Mouse (Mus musculus) neural tube, embryonic 11.5 days (tissue): ENCODE results near the gene Clstn3. TPM values are rescaled to one million over a fixed set of nuclear protein-coding genes. Genes with fewer than 3 reads are reported as not detected.
"Not testable (repeated sequence)": the region's sequence is repeated elsewhere in the genome, so short reads cannot be mapped to it uniquely, and the experiment has no call there.

ENCODE experiments used
- ATAC-seq: fragments of 200-750 bp; cut with Nextera tagmentation; 2 replicates; pipeline ENCODE4 v1.8.0; 2017; ENCODE audit warnings: moderate number of reproducible peaks, mild to moderate bottlenecking, moderate TSS enrichment, moderate library complexity; ENCODE audit not compliant: insufficient read depth, low FRiP score, low TSS enrichment
- DNase-seq: peaks from one replicate; pipeline ENCODE4 v3.0.0-alpha.2; 2015; ENCODE audit warnings: low spot score
- H3K27ac ChIP-seq: fragments of 300-500 bp; sonication (generic); 2 replicates; pipeline ENCODE4 v1.5.1; 2014; ENCODE audit warnings: low read depth, mild to moderate bottlenecking, low read length
- H3K27me3 ChIP-seq: fragments of 300-500 bp; sonication (generic); 2 replicates; pipeline ENCODE4 v1.6.1; 2014; ENCODE audit warnings: mild to moderate bottlenecking, low read length, mixed read lengths; ENCODE audit not compliant: control insufficient read depth, insufficient read depth
- H3K36me3 ChIP-seq: fragments of 300-500 bp; sonication (generic); 2 replicates; pipeline ENCODE4 v1.6.1; 2014; ENCODE audit warnings: mild to moderate bottlenecking, low read length, moderate library complexity, mixed read lengths; ENCODE audit not compliant: control insufficient read depth, insufficient read depth
- H3K4me1 ChIP-seq: fragments of 300-500 bp; sonication (generic); 2 replicates; pipeline ENCODE4 v1.6.1; 2014; ENCODE audit warnings: low read length, mixed read lengths; ENCODE audit not compliant: control insufficient read depth, insufficient read depth
- H3K4me2 ChIP-seq: fragments of 300-500 bp; sonication (generic); 2 replicates; pipeline ENCODE4 v1.6.1; 2014; ENCODE audit warnings: low read depth, mild to moderate bottlenecking, moderate library complexity
- H3K4me3 ChIP-seq: fragments of 300-500 bp; sonication (generic); 2 replicates; pipeline ENCODE4 v1.5.1; 2014; ENCODE audit warnings: low read depth, low read length
- H3K9ac ChIP-seq: fragments of 300-500 bp; sonication (generic); 2 replicates; pipeline ENCODE4 v1.6.1; 2014; ENCODE audit warnings: mild to moderate bottlenecking, low read length
- H3K9me3 ChIP-seq: fragments of 300-500 bp; sonication (generic); 2 replicates; pipeline ENCODE4 v1.6.1; 2016; ENCODE audit warnings: low read length; ENCODE audit not compliant: control insufficient read depth
- WGBS: fragments of 180-500 bp; shearing (Covaris S2); extraction: QIAGEN DNeasy Blood & Tissue Kit; methylation state at CpG from one replicate; pipeline ENCODE4 v1.1.7; 2014; 5-methylcytosine and 5-hydroxymethylcytosine counted together
- polyA plus RNA-seq: library from polyadenylated mRNA; unstranded; fragments of >200 nt; fragmentation: Nextera tagmentation; extraction: Ambion mirVana; gene quantifications from 2 replicates; pipeline ENCODE4 v1.2.1, GENCODE M21; 2014

The Clstn3 gene
- polyA plus RNA-seq, 1 experiment from 2014 or later = 17.2 TPM

DNA sequence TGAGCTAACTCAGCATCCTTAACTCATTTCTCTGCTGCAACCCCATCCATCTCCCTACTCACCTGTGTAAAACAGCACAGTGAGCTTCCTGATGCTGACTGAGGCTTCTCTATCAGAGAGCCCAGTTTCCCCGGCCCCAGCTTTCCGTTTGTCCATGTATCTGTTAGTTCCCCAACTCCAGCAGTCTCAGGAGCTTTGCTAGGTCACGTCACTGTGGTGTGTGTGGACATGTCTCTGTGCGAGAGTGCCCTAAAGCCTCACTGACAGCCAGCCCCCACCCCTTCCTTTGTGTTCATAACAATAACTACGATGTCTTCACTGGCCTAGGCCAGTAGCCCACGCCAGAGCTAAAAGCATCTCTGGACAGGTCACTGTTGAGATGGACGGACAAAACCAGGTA, 11.6 kb upstream of the Clstn3 start:
- 78% methylated on average over 7 of the region's 7 CpGs for WGBS
- no peak for DNase-seq
- Histone ChIP-seq H3K9me3 (no peaks in the 10 kb centered on the region), H3K4me1 (no peaks in the 10 kb centered on the region), H3K9ac (no peak overlapping the region), H3K27ac (no peak overlapping the region), H3K27me3 (no peaks in the 10 kb centered on the region), H3K4me2 (no peak overlapping the region), H3K36me3 (no peaks in the 10 kb centered on the region), H3K4me3 (no peak overlapping the region)
- ATAC-seq = no peak

DNA sequence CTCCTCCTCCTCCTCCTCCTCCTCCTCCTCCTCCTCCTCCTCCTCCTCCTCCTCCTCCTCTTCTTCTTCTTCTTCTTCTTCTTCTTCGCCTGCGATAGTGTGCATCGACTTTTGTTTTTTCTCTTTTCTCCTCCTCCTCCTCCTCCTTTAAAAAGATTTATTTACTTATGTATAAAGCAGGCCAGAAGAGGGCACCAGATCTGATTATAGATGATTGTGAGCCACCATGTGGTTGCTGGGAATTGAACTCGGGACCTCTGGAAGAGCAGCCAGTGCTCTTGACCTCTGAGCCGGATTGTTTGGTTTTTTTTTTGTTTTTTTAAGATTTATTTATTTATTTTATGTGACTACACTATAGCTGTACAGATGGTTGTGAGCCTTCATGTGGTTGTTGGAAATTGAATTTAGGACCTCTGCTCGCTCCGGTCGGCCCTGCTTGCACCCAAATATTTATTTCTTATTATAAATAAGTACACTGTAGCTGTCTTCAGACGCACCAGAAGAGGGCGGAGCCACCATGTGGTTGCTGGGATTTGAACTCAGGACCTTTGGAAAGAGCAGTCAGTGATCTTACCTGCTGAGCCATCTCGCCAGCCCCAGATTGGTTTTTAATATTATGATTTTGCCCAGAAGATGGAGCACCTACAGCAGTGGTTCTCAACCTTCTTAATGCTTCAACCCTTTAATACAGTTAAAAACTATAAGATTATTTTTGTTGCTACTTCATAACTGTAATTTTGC, 10.9 kb upstream of the Clstn3 start:
- not testable (repeated sequence) for H3K27ac ChIP-seq, H3K36me3 ChIP-seq
- 93% methylated on average over 8 of the region's 11 CpGs for WGBS

DNA sequence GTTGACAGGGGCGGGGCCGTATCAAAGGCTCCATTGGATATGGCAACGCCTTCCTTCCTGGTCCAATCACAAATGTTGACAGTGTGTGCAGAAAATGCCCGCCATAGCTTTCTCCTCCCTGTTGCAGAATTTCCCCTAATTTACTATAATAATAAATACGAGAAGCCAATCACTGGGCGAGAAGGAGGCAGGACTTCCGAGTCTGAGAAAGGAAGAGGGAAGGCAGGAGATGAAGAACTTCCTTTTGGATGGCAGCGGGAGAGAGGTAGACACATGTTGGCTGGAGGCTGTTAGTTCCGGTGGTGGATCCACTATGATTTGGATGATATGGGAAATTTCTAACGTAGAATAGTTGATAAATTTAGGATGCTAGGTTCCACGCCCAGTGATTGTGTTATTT, 10.0 kb upstream of the Clstn3 start:
- no peak for ATAC-seq
- 90% methylated on average over 11 of the region's 11 CpGs for WGBS
- Histone ChIP-seq H3K36me3 (no peaks in the 10 kb centered on the region), H3K4me3 (no peak overlapping the region), H3K9ac (no peak overlapping the region), H3K27ac (no peak overlapping the region), H3K4me2 (no peak overlapping the region), H3K4me1 (no peaks in the 10 kb centered on the region), H3K27me3 (no peaks in the 10 kb centered on the region), H3K9me3 (no peaks in the 10 kb centered on the region)
- no peak for DNase-seq

More for the DNA sequence above, 10.9 kb upstream of the Clstn3 start:
- H3K4me2 ChIP-seq, H3K4me1 ChIP-seq, H3K9ac ChIP-seq, H3K27me3 ChIP-seq, ATAC-seq, H3K9me3 ChIP-seq, DNase-seq, H3K4me3 ChIP-seq: not testable (repeated sequence)

DNA sequence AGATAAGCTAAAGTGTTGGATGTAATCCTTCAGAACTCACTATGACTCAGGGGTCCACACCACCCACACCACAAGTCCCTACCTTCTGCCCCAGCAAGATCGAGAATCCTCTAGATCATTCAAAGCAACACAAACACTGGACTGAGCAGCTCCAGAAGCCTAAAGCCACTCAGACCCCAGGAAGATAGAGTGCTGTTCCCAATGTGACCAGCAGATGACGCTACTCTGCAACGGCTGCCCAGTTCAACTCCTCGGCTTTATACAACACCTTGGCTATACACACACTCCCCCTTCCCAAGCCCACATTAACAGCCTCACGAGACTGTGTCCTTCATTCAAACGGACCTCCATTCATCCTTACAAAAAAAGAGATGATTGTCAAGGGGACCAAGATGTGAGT, 8.2 kb upstream of the Clstn3 start:
- no peak for DNase-seq
- H3K9ac ChIP-seq = no peak overlapping the region
- no peaks in the 10 kb centered on the region for H3K4me1 ChIP-seq
- H3K27ac ChIP-seq = no peak overlapping the region
- ATAC-seq = no peak
- 36% methylated on average over 6 of the region's 6 CpGs for WGBS
- H3K4me2 ChIP-seq = no peak overlapping the region
- H3K27me3 ChIP-seq = no peaks in the 10 kb centered on the region
- H3K4me3 ChIP-seq = no peak overlapping the region
- no peaks in the 10 kb centered on the region for H3K9me3 ChIP-seq
- H3K36me3 ChIP-seq = no peaks in the 10 kb centered on the region

DNA sequence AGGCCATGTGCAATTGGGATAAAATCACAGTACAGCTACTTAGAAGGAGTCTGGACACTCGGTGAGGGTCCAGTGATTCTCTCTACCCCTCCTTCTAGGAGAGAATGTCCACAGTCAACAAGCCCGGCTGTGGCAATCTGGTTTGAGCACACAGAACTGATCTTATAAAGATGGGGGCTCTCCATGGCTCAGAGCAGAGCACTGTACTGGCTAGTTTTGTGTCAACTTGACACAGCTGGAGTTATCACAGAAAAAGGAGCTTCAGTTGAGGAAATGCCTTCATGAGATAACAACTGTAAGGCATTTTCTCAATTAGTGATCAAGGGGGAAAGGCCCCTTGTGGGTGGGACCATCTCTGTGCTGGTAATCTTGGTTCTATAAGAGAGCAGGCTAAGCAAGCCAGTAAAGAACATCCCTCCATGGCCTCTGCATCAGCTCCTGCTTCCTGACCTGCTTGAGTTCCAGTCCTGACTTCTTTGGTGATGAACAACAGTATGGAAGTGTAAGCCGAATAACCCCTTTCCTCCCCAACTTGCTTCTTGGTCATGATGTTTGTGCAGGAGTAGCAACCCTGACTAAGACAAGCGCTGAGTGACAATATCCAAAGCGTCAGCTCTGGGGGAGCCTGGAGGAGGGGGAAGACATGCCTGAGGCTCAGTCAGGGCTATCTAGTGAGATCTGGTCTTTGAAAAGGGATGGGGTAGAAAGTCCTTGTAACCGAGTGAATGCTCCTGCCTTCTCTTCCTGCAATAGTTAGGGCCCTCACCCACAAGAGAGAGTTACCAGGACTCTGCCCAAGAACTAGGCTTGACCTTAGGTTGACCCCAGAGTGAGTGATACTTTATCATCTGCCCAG, 7.4 kb upstream of the Clstn3 start:
- H3K4me1 ChIP-seq, H3K4me3 ChIP-seq, H3K27me3 ChIP-seq, H3K9ac ChIP-seq, DNase-seq, H3K27ac ChIP-seq, H3K9me3 ChIP-seq, H3K4me2 ChIP-seq, ATAC-seq, H3K36me3 ChIP-seq: not testable (repeated sequence)
- WGBS = 85% methylated on average over 6 of the region's 6 CpGs

DNA sequence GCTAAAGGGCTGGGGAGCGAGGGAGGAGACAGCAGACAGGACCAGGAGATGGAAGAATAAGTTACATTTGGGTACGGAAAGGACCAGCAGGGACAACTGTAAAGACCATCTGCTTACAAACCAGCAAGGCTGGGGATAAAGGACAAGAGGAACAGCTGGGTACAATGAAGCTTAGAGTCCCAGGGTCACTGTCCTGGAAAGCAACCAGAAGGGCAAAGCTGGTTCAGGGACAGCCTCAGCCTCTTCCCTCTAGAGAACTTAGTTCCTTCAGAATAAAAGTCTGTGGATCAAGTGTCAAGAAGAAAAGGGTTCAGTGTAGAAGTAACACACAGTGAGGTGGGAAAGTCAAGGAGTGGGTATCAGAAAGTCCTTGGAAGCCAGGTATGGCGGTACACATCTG, 6.5 kb upstream of the Clstn3 start:
- Histone ChIP-seq H3K4me1 (no peaks in the 10 kb centered on the region), H3K27ac (no peak overlapping the region), H3K4me2 (no peak overlapping the region), H3K9me3 (no peaks in the 10 kb centered on the region), H3K27me3 (no peaks in the 10 kb centered on the region), H3K9ac (no peak overlapping the region), H3K4me3 (no peak overlapping the region), H3K36me3 (no peaks in the 10 kb centered on the region)
- DNase-seq (no peak), ATAC-seq (no peak)
- 85% methylated on average over 3 of the region's 3 CpGs for WGBS

DNA sequence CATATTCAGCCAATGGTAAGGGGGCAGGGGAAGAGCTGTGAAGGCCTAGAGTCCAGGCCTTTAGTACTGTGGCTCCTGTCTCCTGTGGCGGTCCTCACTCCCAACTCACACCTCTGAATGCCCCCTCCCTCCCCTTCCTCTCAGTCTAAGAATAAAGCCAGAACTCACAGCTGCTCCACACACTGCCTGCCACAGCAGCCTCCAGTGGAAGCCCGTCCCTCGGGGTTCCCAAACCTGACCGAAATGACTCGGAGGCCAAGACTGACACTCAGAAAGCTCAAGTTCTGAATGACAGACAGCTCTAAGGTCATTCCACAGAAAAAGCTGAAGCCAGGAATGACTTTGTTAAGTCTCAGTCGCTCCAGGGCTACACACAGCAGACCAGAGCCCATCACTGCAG, 1.1 kb upstream of the Clstn3 start:
- Histone ChIP-seq H3K9ac (no peak overlapping the region), H3K4me1 (no peaks in the 10 kb centered on the region; the same call in 1 of the 2 replicates), H3K4me2 (no peak overlapping the region), H3K27me3 (no peaks in the 10 kb centered on the region), H3K27ac (no peak overlapping the region), H3K36me3 (no peaks in the 10 kb centered on the region), H3K4me3 (no peak overlapping the region), H3K9me3 (no peaks in the 10 kb centered on the region)
- WGBS = 68% methylated on average over 6 of the region's 6 CpGs
- no peak for ATAC-seq
- DNase-seq = no peak

DNA sequence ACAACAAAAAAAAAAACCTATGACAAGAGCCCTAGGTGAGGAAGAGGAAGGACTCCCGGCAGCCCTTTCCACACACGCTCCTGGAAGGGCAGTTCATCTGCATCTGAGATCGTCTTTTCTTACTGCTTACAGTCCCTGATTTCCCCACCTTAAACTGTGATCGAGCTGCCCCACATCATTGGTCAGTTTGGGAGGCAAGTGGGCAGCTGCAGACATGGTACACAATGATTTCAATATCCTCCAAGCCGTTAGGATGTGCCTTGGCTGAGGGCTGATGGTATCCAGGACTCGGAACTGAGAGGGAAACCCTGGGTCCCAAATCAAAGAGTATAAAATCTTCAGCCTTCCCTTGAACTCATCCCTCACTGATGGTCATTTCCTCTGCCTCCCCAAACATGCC, 705 bp upstream of the Clstn3 start:
- ATAC-seq (no peak), DNase-seq (no peak)
- H3K9me3 ChIP-seq = no peaks in the 10 kb centered on the region
- H3K9ac ChIP-seq = no peak overlapping the region
- peak overlapping the region; percentile 78; the same call in 1 of the 2 replicates for H3K4me2 ChIP-seq
- H3K27me3 ChIP-seq = no peaks in the 10 kb centered on the region
- WGBS = 40% methylated on average over 6 of the region's 6 CpGs
- H3K27ac ChIP-seq = no peak overlapping the region
- H3K4me3 ChIP-seq = peak overlapping the region; percentile 45; the same call in 1 of the 2 replicates
- H3K4me1 ChIP-seq = no peaks in the 10 kb centered on the region; the same call in 1 of the 2 replicates
- no peaks in the 10 kb centered on the region for H3K36me3 ChIP-seq
